Mouse (Mus musculus): ENCODE results near the gene Rnaseh2c. TPM values are rescaled to one million over a fixed set of nuclear protein-coding genes. Genes with fewer than 3 reads are reported as not detected.

The Rnaseh2c gene
- polyA plus RNA-seq (2015; fragmentation: Nextera tagmentation; extraction: Ambion mirVana), result 78.4 and 79.1 TPM in 2 replicates

GRCm38 (mm10) chr19:5601752-5602541 lies at the start of gene Rnaseh2c:
Rnaseh2c (plus strand) TSS chr19:5601873.
- H3K9me3 ChIP-seq (ENCODE audit: low read length), result no peaks in the 10 kb centered on the region
- H3K9ac ChIP-seq (replicated peaks), result peak within 1 kb of the TSS; percentile 93
- no peaks in the 10 kb centered on the region for H3K27me3 ChIP-seq (ENCODE audit: insufficient read depth, low read length)
- peak; percentile 83 for ATAC-seq
- DNase-seq, result peak; percentile 79
- TF ChIP-seq EP300 (IDR thresholded peaks at IDR 0.05; ENCODE audit: low read depth) (no peak), CTCF (IDR thresholded peaks at IDR 0.05; ENCODE audit: low read depth) (no peak)
- peak within 1 kb of the TSS; percentile 87 for H3K4me3 ChIP-seq (ENCODE audit: low read depth, low read length)
- peak within 1 kb of the TSS; percentile 84 for H3K27ac ChIP-seq (ENCODE audit: low read depth)
- peaks cover 43% of the 10 kb centered on the region for H3K36me3 ChIP-seq (replicated peaks; ENCODE audit: insufficient read depth, low read length)
- H3K4me1 ChIP-seq (ENCODE audit: insufficient read depth), result peaks cover 19% of the 10 kb centered on the region
- H3K4me2 ChIP-seq (ENCODE audit: low read depth, low read length), result peak within 1 kb of the TSS; percentile 99
- 2% methylated on average over 64 of the region's 64 CpGs for WGBS (ENCODE audit: insufficient replicate concordance)

GRCm38 (mm10) chr19:5553802-5554201 lies 47.9 kb upstream of the Rnaseh2c start:
- Histone ChIP-seq H3K4me2 (ENCODE audit: low read depth, low read length) (no peak overlapping the region), H3K9me3 (ENCODE audit: low read length) (no peaks in the 10 kb centered on the region), H3K9ac (replicated peaks) (no peak overlapping the region), H3K36me3 (replicated peaks; ENCODE audit: insufficient read depth, low read length) (no peaks in the 10 kb centered on the region), H3K4me3 (ENCODE audit: low read depth, low read length) (no peak overlapping the region), H3K27ac (ENCODE audit: low read depth) (no peak overlapping the region), H3K27me3 (ENCODE audit: insufficient read depth, low read length) (peaks cover 23% of the 10 kb centered on the region), H3K4me1 (ENCODE audit: insufficient read depth) (no peaks in the 10 kb centered on the region)
- no peak for TF ChIP-seq CTCF (IDR thresholded peaks at IDR 0.05; ENCODE audit: low read depth)
- TF ChIP-seq EP300 (IDR thresholded peaks at IDR 0.05; ENCODE audit: low read depth), result no peak
- ATAC-seq (no peak), DNase-seq (no peak)
- WGBS (ENCODE audit: insufficient replicate concordance), result 70% methylated on average over 8 of the region's 8 CpGs

GRCm38 (mm10) chr19:5554212-5554611 lies 47.5 kb upstream of the Rnaseh2c start:
- ATAC-seq (no peak), DNase-seq (no peak)
- Histone ChIP-seq H3K9ac (replicated peaks) (no peak overlapping the region), H3K4me2 (ENCODE audit: low read depth, low read length) (no peak overlapping the region), H3K9me3 (ENCODE audit: low read length) (no peaks in the 10 kb centered on the region), H3K4me3 (ENCODE audit: low read depth, low read length) (no peak overlapping the region), H3K4me1 (ENCODE audit: insufficient read depth) (no peaks in the 10 kb centered on the region), H3K36me3 (replicated peaks; ENCODE audit: insufficient read depth, low read length) (no peaks in the 10 kb centered on the region), H3K27me3 (ENCODE audit: insufficient read depth, low read length) (peaks cover 27% of the 10 kb centered on the region), H3K27ac (ENCODE audit: low read depth) (no peak overlapping the region)
- WGBS (ENCODE audit: insufficient replicate concordance), result 82% methylated on average over 14 of the region's 14 CpGs
- no peak for TF ChIP-seq EP300 (IDR thresholded peaks at IDR 0.05; ENCODE audit: low read depth)
- no peak for TF ChIP-seq CTCF (IDR thresholded peaks at IDR 0.05; ENCODE audit: low read depth)

GRCm38 (mm10) chr19:5558169-5558568 lies 43.5 kb upstream of the Rnaseh2c start:
- 53% methylated on average over 7 of the region's 7 CpGs for WGBS (ENCODE audit: insufficient replicate concordance)
- peaks cover 67% of the 10 kb centered on the region for H3K27me3 ChIP-seq (ENCODE audit: insufficient read depth, low read length)
- no peak overlapping the region for H3K4me2 ChIP-seq (ENCODE audit: low read depth, low read length)
- no peak overlapping the region for H3K27ac ChIP-seq (ENCODE audit: low read depth)
- H3K36me3 ChIP-seq (replicated peaks; ENCODE audit: insufficient read depth, low read length), result no peaks in the 10 kb centered on the region
- no peak for ATAC-seq
- H3K4me3 ChIP-seq (ENCODE audit: low read depth, low read length), result no peak overlapping the region
- DNase-seq, result no peak
- no peaks in the 10 kb centered on the region for H3K9me3 ChIP-seq (ENCODE audit: low read length)
- peaks cover 16% of the 10 kb centered on the region for H3K4me1 ChIP-seq (ENCODE audit: insufficient read depth)
- TF ChIP-seq EP300 (IDR thresholded peaks at IDR 0.05; ENCODE audit: low read depth) (no peak), CTCF (IDR thresholded peaks at IDR 0.05; ENCODE audit: low read depth) (no peak)
- no peak overlapping the region for H3K9ac ChIP-seq (replicated peaks)

GRCm38 (mm10) chr19:5558770-5559169 lies 42.9 kb upstream of the Rnaseh2c start:
- DNase-seq (no peak), ATAC-seq (no peak)
- Histone ChIP-seq H3K4me2 (ENCODE audit: low read depth, low read length) (no peak overlapping the region), H3K4me1 (ENCODE audit: insufficient read depth) (peaks cover 16% of the 10 kb centered on the region), H3K27me3 (ENCODE audit: insufficient read depth, low read length) (peaks cover 67% of the 10 kb centered on the region), H3K36me3 (replicated peaks; ENCODE audit: insufficient read depth, low read length) (no peaks in the 10 kb centered on the region), H3K9ac (replicated peaks) (no peak overlapping the region), H3K9me3 (ENCODE audit: low read length) (no peaks in the 10 kb centered on the region), H3K4me3 (ENCODE audit: low read depth, low read length) (no peak overlapping the region), H3K27ac (ENCODE audit: low read depth) (no peak overlapping the region)
- no peak for TF ChIP-seq EP300 (IDR thresholded peaks at IDR 0.05; ENCODE audit: low read depth)
- WGBS (ENCODE audit: insufficient replicate concordance), result 63% methylated on average over 8 of the region's 8 CpGs

- H3K27ac ChIP-seq (ENCODE audit: low read depth), result no peak overlapping the region
- no peak for ATAC-seq
- H3K9ac ChIP-seq (replicated peaks), result no peak overlapping the region
- no peak overlapping the region for H3K4me2 ChIP-seq (ENCODE audit: low read depth, low read length)
- no peak for DNase-seq
- 26% methylated on average over 8 of the region's 8 CpGs for WGBS (ENCODE audit: insufficient replicate concordance)
- no peak for TF ChIP-seq EP300 (IDR thresholded peaks at IDR 0.05; ENCODE audit: low read depth)
- no peak for TF ChIP-seq CTCF (IDR thresholded peaks at IDR 0.05; ENCODE audit: low read depth)
- H3K27me3 ChIP-seq (ENCODE audit: insufficient read depth, low read length), result peaks cover 72% of the 10 kb centered on the region
- H3K4me3 ChIP-seq (ENCODE audit: low read depth, low read length), result no peak overlapping the region
- peaks cover 16% of the 10 kb centered on the region for H3K4me1 ChIP-seq (ENCODE audit: insufficient read depth)
- H3K9me3 ChIP-seq (ENCODE audit: low read length), result no peaks in the 10 kb centered on the region
- no peaks in the 10 kb centered on the region for H3K36me3 ChIP-seq (replicated peaks; ENCODE audit: insufficient read depth, low read length)
Observed at GRCm38 (mm10) chr19:5559229-5559628, 42.4 kb upstream of the Rnaseh2c start.
